Mouse (Mus musculus) small intestine, adult 2 months (tissue): ENCODE measurements around the gene Nrp1. TPM values are rescaled to one million over a fixed set of nuclear protein-coding genes. Genes with fewer than 3 reads are reported as not detected.

Experiments
- H3K27ac ChIP-seq: fragments of 200-500 bp; 2 replicates; pipeline ENCODE4 v1.5.1; 2012; ENCODE audit warnings: low read depth, low read length, control low read depth, inconsistent platforms; ENCODE audit not compliant: insufficient read depth
- H3K27me3 ChIP-seq: fragments of 200-500 bp; 2 replicates; pipeline ENCODE4 v1.6.1; 2012; ENCODE audit warnings: mild to moderate bottlenecking, moderate library complexity, low read length, inconsistent platforms; ENCODE audit not compliant: control insufficient read depth, insufficient read depth
- H3K36me3 ChIP-seq: fragments of 200-500 bp; 2 replicates; pipeline ENCODE4 v1.6.1; 2012; ENCODE audit warnings: mild to moderate bottlenecking, low read length, control low read depth, inconsistent platforms; ENCODE audit not compliant: control insufficient read depth, insufficient read depth
- H3K4me1 ChIP-seq: fragments of 200-500 bp; 2 replicates; pipeline ENCODE4 v1.6.1; 2012; ENCODE audit warnings: low read length, inconsistent platforms, mixed read lengths; ENCODE audit not compliant: control insufficient read depth, insufficient read depth, insufficient read length
- H3K4me3 ChIP-seq: fragments of 200-500 bp; 2 replicates; pipeline ENCODE4 v1.5.1; 2012; ENCODE audit warnings: low read depth, mild to moderate bottlenecking, control low read depth, inconsistent platforms, low read length, moderate library complexity
- CTCF ChIP-seq: fragments of 200-500 bp; IDR thresholded peaks from 2 replicates; pipeline ENCODE4 v1.5.1; 2012; ENCODE audit warnings: low read depth, mild to moderate bottlenecking, control low read depth, inconsistent platforms, low read length, moderate library complexity, mixed read lengths; ENCODE audit not compliant: insufficient replicate concordance, insufficient read length; ENCODE audit errors: extremely low read depth
- POLR2A ChIP-seq: fragments of 200-500 bp; IDR thresholded peaks from 2 replicates; pipeline ENCODE4 v1.6.1; 2012; ENCODE audit warnings: low read depth, mild to moderate bottlenecking, control low read depth, inconsistent platforms, low read length, moderate library complexity
- WGBS: fragments of 180-500 bp; shearing (Covaris S2); methylation state at CpG from one replicate; pipeline ENCODE4 v1.1.7; 2018; 5-methylcytosine and 5-hydroxymethylcytosine counted together
- polyA plus RNA-seq: library from polyadenylated mRNA; depleted of rRNA; stranded (reverse); fragments of >200 nt; gene quantifications from 2 replicates; pipeline ENCODE4 v1.2.3, GENCODE M21; 2012

Nrp1 gene
- polyA plus RNA-seq, 1 experiment, result 6.6 TPM

- Histone ChIP-seq H3K27ac (peak overlapping the region; percentile 72), H3K36me3 (no peaks in the 10 kb centered on the region), H3K27me3 (peaks cover 10% of the 10 kb centered on the region; the same call in 1 of the 2 replicates), H3K4me3 (peak overlapping the region; percentile 72), H3K4me1 (peaks cover 3% of the 10 kb centered on the region)
- no peak for TF ChIP-seq POLR2A
- peak; percentile 49; the same call in 1 of the 2 replicates for TF ChIP-seq CTCF
- under 1% methylated on average over 29 of the region's 29 CpGs for WGBS
Measured at GRCm38 (mm10) chr8:128357540-128358405, 631 bp upstream of the Nrp1 start.

- Histone ChIP-seq H3K27me3 (peaks cover 10% of the 10 kb centered on the region; the same call in 1 of the 2 replicates), H3K36me3 (no peaks in the 10 kb centered on the region), H3K4me3 (peak overlapping the region; percentile 72), H3K4me1 (peaks cover 3% of the 10 kb centered on the region), H3K27ac (peak overlapping the region; percentile 72)
- under 1% methylated on average over 41 of the region's 41 CpGs for WGBS
- TF ChIP-seq POLR2A, result no peak
- TF ChIP-seq CTCF, result no peak
Measured at GRCm38 (mm10) chr8:128358756-128359520, 534 bp downstream of the Nrp1 start.

GRCm38 (mm10) chr8:128359521-128360318, 1.3 kb downstream of the Nrp1 start:
- peak overlapping the region; percentile 72 for H3K4me3 ChIP-seq
- peak overlapping the region; percentile 65 for H3K27ac ChIP-seq
- no peak for TF ChIP-seq POLR2A
- TF ChIP-seq CTCF, result no peak
- H3K4me1 ChIP-seq, result peaks cover 3% of the 10 kb centered on the region
- under 1% methylated on average over 40 of the region's 40 CpGs for WGBS
- no peaks in the 10 kb centered on the region for H3K36me3 ChIP-seq
- peaks cover 10% of the 10 kb centered on the region; the same call in 1 of the 2 replicates for H3K27me3 ChIP-seq

- WGBS, result 74% methylated on average over 5 of the region's 5 CpGs
- no peak overlapping the region for H3K27ac ChIP-seq
- no peaks in the 10 kb centered on the region for H3K36me3 ChIP-seq
- H3K4me1 ChIP-seq, result peaks cover 3% of the 10 kb centered on the region
- TF ChIP-seq POLR2A (no peak), CTCF (no peak)
- H3K27me3 ChIP-seq, result peaks cover 10% of the 10 kb centered on the region; the same call in 1 of the 2 replicates
- H3K4me3 ChIP-seq, result no peak overlapping the region
Measured at GRCm38 (mm10) chr8:128361343-128361870, 3.0 kb downstream of the Nrp1 start.

GRCm38 (mm10) chr8:128362940-128363595, 4.7 kb downstream of the Nrp1 start:
- no peaks in the 10 kb centered on the region for H3K36me3 ChIP-seq
- H3K4me1 ChIP-seq, result peaks cover 3% of the 10 kb centered on the region
- no peak overlapping the region for H3K27ac ChIP-seq
- H3K27me3 ChIP-seq, result peaks cover 10% of the 10 kb centered on the region; the same call in 1 of the 2 replicates
- 10% methylated on average over 11 of the region's 11 CpGs for WGBS
- H3K4me3 ChIP-seq, result no peak overlapping the region
- TF ChIP-seq POLR2A (no peak), CTCF (0 out of 2 replicates have a peak, but pooled peaks have one; percentile 33)

GRCm38 (mm10) chr8:128370496-128370895, 12.1 kb downstream of the Nrp1 start:
- 54% methylated on average over 4 of the region's 4 CpGs for WGBS
- TF ChIP-seq CTCF, result no peak
- no peak for TF ChIP-seq POLR2A
- H3K36me3 ChIP-seq, result no peaks in the 10 kb centered on the region
- H3K4me3 ChIP-seq, result no peak overlapping the region
- H3K4me1 ChIP-seq, result peaks cover 2% of the 10 kb centered on the region; the same call in 1 of the 2 replicates
- no peaks in the 10 kb centered on the region for H3K27me3 ChIP-seq
- H3K27ac ChIP-seq, result no peak overlapping the region
